Mouse (Mus musculus): ENCODE data around the gene Klrk1.

DNA sequence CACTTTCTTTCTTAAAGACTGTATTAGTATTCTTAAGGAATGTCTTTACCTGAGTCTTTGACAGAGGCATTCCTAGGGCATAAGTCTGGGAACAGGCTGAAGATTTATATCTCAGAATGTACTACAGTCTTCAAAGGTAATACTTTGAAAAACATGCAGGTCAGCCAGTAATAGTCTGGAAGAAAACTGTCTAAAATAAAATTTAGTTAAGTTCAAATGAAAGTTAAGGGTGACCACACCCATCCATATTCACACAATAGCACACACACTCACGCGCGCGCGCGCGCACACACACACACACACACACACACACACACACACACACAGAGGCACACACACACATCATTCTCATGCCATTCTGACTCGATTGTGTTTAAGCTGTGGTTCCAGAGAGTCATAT, 46.1 kb downstream of the Klrk1 start, which contains the start of gene Klre1:
- TF ChIP-seq CTCF (IDR thresholded peaks at IDR 0.05; ENCODE audit: borderline replicate concordance, extremely low read depth, insufficient read depth, insufficient read length) (no peak), POLR2A (IDR thresholded peaks at IDR 0.05; ENCODE audit: borderline replicate concordance, extremely low read depth, insufficient read depth, insufficient read length, poor library complexity, severe bottlenecking) (no peak)

Measured in brain, embryonic 14.5 days (tissue).